Mouse (Mus musculus) left cerebral cortex, adult 2 months (tissue): Measurements from ENCODE around the gene Slc7a8. TPM values are rescaled to one million over a fixed set of nuclear protein-coding genes. Genes with fewer than 3 reads are reported as not detected.
A peak's percentile ranks its signal among the peaks of the same experiment; 100 is the strongest.

Experiments
- DNase-seq, 2 experiments: peaks; one replicate each; pipeline ENCODE4 v3.0.0; 2021 to 2022; ENCODE audit warnings: low spot score in 2 of 2, mixed read lengths in 1 of 2; ENCODE audit errors: extremely low spot score in 1 of 2
- H3K27ac ChIP-seq: fragments of 200-600 bp; 2 replicates; pipeline ENCODE4 v1.8.1; 2022
- H3K4me3 ChIP-seq: fragments of 200-600 bp; 2 replicates; pipeline ENCODE4 v1.8.1; 2022
- CTCF ChIP-seq: fragments of 200-600 bp; IDR thresholded peaks from 2 replicates; pipeline ENCODE4 v1.8.1; 2022; ENCODE audit warnings: antibody characterized with exemption, mild to moderate bottlenecking, moderate library complexity
- intact Hi-C: fragments of 180-260 bp; cut with DNase I; formaldehyde crosslinking; loops from one replicate; pipeline ENCODE4 v1.15.1; 2025
- total RNA-seq, 2 experiments: library from RNA; stranded (reverse); gene quantifications; 2 replicates each; pipeline ENCODE4 v1.2.3; 2021

The Slc7a8 gene
- total RNA-seq, 2 experiments from 2014 or later = 54.3 to 58.6 TPM

DNA sequence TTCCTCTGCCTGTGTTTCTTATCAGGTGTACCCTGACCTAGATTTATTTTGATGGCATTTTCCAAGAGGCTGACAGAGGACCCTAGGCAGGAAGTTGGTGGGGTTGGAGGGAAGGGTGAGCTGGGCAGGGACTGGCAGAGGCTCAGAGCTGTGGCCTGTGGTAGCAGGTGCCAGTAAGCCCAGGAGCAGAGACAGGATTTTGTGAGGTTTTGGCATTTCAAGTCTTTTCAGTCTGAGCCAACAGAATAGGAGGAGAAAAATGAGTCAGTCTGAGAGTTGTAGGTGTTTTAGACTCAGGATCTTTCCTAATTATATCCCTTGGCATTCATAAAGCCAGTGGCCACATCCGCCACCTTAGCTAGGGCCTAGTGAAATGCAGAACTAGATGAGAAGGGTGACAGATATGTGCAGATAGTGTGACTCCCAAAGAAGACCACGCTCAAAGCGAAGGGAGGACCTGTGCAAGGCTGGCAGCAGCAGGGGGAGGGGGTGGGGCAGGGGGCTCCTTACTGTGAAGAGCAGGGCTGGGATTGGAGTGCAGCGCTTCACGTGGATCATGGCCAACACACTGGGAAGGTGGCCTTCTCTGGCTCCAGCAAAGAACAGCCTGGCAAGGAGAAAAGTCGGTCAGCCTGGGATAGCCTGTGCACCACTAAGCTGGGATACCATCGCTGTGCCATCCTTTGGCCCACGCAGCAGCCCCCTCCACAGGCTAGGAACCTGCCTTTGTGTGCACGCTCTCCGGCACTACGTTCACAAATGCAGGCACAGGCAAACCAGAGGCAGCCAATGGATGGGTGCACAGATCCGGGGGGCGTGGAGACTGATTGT lies 52.7 kb downstream of the Slc7a8 start:
- intact Hi-C loops = loop anchor here (1.0 kb wide), 1 partner anchor 52 kb away; the partner anchor contains the start of gene Slc7a8
- Histone ChIP-seq H3K4me3 (no peak overlapping the region), H3K27ac (peak overlapping the region; percentile 82)
- no peak for DNase-seq
- TF ChIP-seq CTCF = no peak

DNA sequence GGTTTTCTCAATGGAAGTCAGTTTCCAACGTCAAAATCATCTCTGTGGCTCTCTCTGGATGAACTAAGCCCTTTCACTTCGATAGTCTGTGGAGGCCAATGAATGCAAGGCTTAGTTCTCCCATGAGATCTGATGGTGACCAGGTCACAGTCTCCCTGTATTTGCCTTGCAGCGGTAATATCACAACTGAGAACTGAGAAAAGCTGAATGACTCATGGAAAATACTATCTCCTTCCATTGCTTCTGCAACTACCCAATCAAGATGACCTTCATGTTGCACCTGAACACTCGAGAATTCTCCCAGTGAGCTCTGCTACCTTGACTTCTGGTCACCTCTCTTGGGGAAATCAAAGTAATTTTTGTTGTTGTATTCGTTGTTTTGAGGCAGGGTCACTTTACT lies 54.2 kb downstream of the Slc7a8 start:
- H3K4me3 ChIP-seq = no peak overlapping the region
- TF ChIP-seq CTCF = no peak
- DNase-seq = no peak
- H3K27ac ChIP-seq = no peak overlapping the region
- intact Hi-C loops = no loop called here

DNA sequence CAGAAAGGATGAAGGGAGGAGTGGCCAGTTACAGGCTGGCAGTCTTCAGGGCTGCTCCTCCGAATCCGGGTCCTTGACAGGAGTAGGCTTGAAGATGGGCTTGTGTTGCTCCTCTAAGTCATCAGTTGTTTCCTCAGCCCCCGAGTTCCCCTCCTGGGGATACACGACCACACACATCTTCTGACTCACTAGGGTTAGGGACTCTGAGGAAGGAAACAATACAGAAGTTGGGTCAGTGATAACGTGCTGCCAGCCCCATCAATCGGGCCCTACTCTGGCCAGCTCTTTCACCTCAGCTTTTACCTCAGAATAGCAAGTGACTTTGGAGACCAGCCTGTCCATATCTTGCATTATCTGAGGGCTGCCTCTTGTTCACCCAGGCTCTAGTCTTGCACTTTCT lies 57.7 kb downstream of the Slc7a8 start:
- no peak overlapping the region for H3K4me3 ChIP-seq
- no peak overlapping the region for H3K27ac ChIP-seq
- no peak for DNase-seq
- TF ChIP-seq CTCF = no peak
- intact Hi-C loops = no loop called here

DNA sequence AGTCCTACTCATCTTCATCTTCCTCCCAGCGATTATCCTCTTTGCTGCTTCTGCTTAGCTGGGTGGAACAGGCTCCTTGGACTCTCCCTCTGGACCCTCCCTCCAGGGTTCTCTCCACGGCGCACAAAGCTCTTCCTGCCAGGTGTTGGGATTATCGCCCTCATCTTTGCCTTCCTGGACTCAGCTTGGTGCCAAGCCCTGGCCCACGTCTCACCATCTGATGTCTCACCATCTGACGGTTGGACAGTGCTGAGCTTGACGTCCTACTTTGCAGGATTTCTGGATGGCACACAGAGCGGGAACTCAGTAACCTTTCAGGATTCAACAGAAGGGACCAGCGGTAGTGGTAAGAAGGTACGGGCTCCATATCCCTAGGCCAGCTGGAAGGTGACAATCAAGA lies 60.0 kb downstream of the Slc7a8 start:
- intact Hi-C loops = no loop called here
- DNase-seq = no peak
- no peak overlapping the region for H3K27ac ChIP-seq
- no peak for TF ChIP-seq CTCF
- H3K4me3 ChIP-seq = no peak overlapping the region

DNA sequence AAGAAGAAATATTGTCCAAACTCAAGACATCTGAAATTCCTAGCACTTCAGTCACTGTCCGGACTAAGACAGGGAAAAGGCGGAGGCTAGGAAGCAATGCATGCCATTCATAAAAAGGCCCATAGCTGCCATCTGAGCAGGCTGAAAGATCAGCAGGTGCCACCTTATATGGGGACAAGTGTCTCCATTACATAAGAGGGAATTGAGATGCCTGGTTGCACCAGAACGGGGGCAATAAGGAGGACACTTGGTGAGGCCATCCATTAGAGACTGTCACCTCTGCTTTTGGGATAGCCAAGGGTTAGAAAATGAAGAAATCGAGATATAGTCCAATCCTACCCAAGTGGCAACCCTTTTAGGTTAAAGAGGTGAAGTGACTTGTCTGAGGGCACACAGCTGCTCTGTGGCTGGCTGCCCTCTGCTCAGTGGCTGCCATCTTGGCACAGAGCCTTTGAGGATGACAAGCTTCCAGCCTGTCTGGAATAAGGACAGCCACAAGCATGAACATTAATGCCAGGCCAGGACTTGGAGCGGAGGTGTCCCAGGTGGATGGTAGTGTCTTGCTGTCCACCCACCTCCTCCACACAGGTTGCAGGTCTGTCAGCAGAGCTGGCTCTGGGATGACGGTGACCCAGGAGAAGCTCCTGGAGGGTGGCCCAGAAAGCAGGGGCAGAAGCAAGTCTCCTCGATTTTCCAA lies 60.9 kb downstream of the Slc7a8 start:
- no peak for TF ChIP-seq CTCF
- Histone ChIP-seq H3K4me3 (no peak overlapping the region), H3K27ac (no peak overlapping the region)
- intact Hi-C loops = no loop called here
- DNase-seq = no peak

DNA sequence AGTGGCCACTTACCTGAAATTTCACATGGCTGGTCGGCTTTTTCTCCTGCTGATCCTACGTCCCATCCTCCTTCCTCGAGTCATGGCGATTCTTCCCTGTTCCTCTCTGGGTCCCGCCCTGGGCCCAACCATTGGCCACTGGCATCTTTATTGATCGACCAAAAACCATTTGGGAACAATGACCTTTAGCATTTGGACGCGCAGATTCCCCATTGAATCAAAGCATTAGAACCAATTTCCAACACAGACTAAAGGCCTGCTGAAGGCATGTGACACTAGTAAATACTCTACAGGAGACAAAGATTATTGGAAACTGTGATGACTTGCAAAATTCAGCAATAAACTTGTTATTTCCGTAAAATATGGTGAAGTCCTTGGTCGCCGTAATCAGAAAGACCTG lies 61.7 kb downstream of the Slc7a8 start:
- Histone ChIP-seq H3K4me3 (no peak overlapping the region), H3K27ac (no peak overlapping the region)
- DNase-seq = no peak
- intact Hi-C loops = no loop called here
- TF ChIP-seq CTCF = no peak

DNA sequence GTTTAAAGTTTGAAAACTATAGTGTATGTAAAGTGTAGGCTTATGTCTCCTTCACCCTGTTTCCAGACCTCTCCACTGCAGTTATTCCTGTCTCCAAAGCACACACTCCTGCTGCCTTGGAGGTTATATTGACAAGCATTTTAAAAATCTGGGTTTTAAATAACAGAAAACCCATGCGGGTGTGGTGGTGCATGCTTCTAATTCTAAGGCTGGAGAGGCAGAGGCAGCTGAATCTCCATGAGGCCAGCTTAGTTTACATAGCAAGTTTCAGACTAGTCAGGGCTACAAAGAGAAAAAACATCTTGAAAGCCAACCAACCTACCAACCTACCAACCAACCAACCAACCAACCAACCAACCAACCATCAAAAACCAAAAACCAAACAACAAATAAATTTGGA lies 66.3 kb downstream of the Slc7a8 start:
- no peak for TF ChIP-seq CTCF
- H3K4me3 ChIP-seq = no peak overlapping the region
- intact Hi-C loops = loop anchor here (2.0 kb wide), 1 partner anchor 145 kb away; no protein-coding TSS in a partner anchor
- no peak for DNase-seq
- no peak overlapping the region for H3K27ac ChIP-seq

DNA sequence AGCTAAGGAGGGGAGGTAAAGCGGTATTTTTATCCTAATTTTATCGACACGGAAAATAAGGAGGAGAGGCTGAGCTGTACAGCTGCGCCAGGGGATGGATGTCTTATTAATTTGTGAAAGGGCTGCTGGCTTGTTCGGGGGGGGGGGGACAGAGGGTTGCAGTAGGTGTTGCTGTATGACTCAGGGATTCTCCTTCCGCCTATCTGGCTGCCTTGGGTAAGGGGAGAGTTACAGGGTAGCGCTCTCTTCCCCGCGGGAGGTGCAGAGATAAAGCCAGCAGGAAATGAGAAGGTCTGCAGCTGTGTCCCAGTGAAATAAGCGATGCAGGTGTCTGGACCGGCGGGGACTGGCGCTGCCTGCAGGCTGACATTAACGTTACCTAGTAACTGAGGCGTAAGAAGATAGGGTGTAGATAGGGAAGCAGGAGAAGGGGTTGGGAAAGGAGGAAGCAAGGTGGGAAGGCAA lies 67.1 kb downstream of the Slc7a8 start:
- peak overlapping the region; percentile 46 for H3K4me3 ChIP-seq
- intact Hi-C loops = loop anchor here (1.0 to 5.0 kb wide), 4 partner anchors 72 to 298 kb away; no protein-coding TSS in a partner anchor
- TF ChIP-seq CTCF = no peak
- H3K27ac ChIP-seq = peak overlapping the region; percentile 82
- peak in 1 of 2 experiments; percentile 42 for DNase-seq

DNA sequence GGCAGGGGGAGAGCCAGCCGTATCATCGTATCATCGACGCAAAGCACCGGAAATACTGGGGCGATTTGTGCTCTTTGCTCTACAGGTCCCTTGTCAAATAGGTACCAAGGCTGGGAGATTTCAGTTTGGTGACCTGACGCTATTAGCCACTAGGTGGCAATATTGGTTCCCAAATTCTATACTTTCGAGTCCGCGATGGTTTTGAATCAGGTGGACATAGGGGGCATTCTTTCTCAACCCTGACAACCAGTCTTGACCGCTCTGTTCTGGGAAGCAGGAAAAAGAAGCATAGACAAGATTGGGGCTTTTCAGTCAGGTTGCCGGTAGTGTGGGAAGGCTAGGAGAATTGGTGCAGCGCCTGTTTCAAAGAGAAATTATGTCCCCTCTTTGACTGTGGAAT lies 67.6 kb downstream of the Slc7a8 start:
- peak; percentile 91 for TF ChIP-seq CTCF
- intact Hi-C loops = loop anchor here (1.0 to 5.0 kb wide), 4 partner anchors 72 to 298 kb away; no protein-coding TSS in a partner anchor

DNA sequence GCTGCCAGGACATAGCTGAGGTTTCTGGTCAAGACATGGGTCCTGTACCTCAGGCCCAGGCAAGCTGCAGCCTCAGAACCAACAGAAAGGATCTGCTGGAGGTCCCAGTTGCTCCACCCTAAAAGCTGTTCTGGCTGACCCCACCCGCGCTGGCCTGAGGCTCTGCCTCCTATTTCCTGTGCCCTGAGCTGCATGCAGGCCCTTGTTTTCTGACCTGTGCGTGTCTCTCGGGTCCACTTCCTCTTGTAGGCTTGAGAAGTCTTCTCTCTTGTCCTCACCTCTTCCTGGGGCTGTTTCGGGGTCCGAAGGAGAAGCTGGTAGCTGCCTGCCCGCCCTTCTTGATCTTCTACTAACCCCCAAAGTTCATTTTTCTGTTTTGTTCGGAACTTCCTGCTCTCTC lies 68.9 kb downstream of the Slc7a8 start:
- Histone ChIP-seq H3K27ac (no peak overlapping the region), H3K4me3 (no peak overlapping the region)
- no peak for DNase-seq
- intact Hi-C loops = loop anchor here (5.0 kb wide), 1 partner anchor 299 kb away; no protein-coding TSS in a partner anchor
- no peak for TF ChIP-seq CTCF

More for the DNA sequence above, 67.6 kb downstream of the Slc7a8 start:
- DNase-seq = peak; percentile 74 to 76
- Histone ChIP-seq H3K27ac (peak overlapping the region; percentile 82), H3K4me3 (peak overlapping the region; percentile 46)

DNA sequence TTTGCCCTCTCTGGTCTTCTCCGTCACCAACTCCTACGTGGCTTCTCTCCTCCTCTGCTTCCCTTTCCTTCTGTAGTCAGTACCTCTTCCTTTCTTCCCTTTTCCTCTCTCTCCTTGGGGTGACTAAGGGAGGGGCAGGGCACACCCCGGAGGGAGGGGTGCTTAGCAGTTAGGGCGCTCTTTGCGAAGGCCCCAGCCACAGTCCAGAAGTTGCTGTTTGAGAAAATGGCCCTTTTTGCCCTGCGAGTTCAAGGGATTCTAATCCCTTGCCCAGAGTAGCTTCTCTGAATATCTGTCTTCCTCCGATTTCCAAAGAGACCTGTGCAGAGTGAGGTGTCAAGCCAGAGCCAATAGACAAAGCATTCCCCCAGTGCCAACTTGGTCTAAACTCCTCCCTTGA lies 69.7 kb downstream of the Slc7a8 start, which contains the start of gene Cebpe:
Gene Cebpe (minus strand): TSS at position 101 of the 400 bp plus-strand sequence.
- no peak for DNase-seq
- Histone ChIP-seq H3K27ac (no peak within 1 kb of the TSS), H3K4me3 (no peak within 1 kb of the TSS)
- no peak for TF ChIP-seq CTCF
- intact Hi-C loops = loop anchor here (5.0 kb wide), 1 partner anchor 300 kb away; no protein-coding TSS in a partner anchor

DNA sequence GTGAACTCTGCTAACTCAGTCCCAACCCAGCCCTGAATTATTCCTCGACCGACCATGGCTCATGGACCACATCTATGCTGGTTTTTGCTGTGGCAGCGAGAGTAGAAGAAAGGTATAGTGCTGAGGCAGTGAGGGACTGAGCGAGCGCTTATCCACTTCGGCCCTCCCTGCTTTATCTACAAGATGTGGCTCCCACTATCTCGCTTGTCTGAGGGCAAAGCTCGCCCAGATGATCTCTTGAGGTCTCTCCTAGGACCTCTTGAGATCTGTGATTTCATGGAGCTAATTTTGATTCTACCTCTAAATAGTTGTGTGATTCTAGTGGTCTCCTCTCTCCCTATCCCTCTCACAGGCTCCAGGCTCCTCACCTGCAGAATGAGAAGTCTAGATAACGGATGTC lies 72.7 kb downstream of the Slc7a8 start:
- intact Hi-C loops = no loop called here
- H3K27ac ChIP-seq = no peak overlapping the region
- H3K4me3 ChIP-seq = no peak overlapping the region
- no peak for TF ChIP-seq CTCF
- no peak for DNase-seq
